Mouse (Mus musculus) brain, embryonic 14.5 days (tissue): ENCODE measurements around the gene Nfkbil1.

Experiments used
- CTCF ChIP-seq: fragments of 200-500 bp; IDR thresholded peaks from 2 replicates; pipeline ENCODE4 v1.5.1; 2012; ENCODE audit warnings: inconsistent platforms, mild to moderate bottlenecking, moderate library complexity, borderline replicate concordance; ENCODE audit not compliant: insufficient read depth, insufficient read length; ENCODE audit errors: extremely low read depth
- POLR2A ChIP-seq: fragments of 200-500 bp; IDR thresholded peaks from 2 replicates; pipeline ENCODE4 v1.6.1; 2012; ENCODE audit warnings: mild to moderate bottlenecking, inconsistent platforms, borderline replicate concordance; ENCODE audit not compliant: poor library complexity, insufficient read depth, insufficient read length, severe bottlenecking; ENCODE audit errors: extremely low read depth

- no peak for TF ChIP-seq POLR2A
- no peak for TF ChIP-seq CTCF
Observed at GRCm38 (mm10) chr17:35210593-35210992, 25.0 kb downstream of the Nfkbil1 start.
